Mouse (Mus musculus): ENCODE measurements around the gene Mctp1. TPM values are rescaled to one million over a fixed set of nuclear protein-coding genes. Genes with fewer than 3 reads are reported as not detected.

Mctp1 gene
- polyA plus RNA-seq, 1 experiment from 2014 or later: 1.7 TPM

DNA sequence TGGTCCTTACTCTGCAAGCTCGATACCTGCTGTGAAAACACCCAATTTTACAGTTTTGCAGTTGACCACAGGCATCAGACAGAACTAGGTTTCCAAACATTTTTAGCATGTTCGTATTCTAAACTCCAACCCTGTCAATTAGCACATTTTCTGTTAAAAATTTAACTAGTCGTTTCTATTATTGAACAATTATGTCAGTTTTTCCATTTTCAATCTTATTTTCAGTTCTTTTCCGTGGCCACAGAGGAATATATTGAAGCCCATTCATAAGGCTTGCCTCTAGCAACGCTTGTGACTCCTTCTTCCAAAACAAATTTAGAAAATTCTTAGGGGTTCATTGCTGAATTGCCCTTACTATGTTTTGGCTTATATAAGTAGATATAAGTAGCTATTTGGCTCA, 456.4 kb downstream of the Mctp1 start:
- 50% methylated on average over 5 of the region's 5 CpGs for WGBS (ENCODE audit: insufficient replicate concordance)

DNA sequence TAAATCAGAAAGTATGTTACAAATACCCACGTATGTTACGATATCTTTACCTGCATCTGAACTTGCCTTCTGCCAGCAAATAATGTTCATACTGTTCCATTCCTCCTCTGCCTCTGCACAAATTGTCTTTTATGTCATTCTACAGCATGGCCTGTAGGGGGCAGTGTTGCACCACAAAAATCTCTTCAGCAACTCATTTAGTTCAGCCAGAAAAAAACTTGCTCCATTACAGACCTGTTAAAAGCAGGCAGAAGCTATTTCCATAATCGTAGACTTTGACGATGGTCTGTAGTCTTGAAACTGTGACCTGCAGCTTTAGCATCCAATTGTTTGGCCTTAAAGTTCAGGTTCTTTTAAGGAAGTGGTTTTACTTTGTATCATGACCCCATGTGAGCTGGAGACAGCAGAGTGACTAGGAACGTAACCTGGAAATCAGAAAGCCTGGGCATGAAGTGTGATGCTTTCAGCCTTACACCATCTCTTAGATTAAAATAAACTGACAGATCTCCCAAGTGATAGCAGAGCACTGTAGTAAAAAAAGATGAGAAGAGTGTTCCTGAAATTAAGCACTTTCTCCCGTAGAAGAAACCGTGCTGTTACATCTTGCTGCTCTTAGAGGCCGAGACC, 460.4 kb downstream of the Mctp1 start:
- DNase-seq (peak; percentile 13), ATAC-seq (ENCODE audit: low read depth) (no peak)
- 46% methylated on average over 8 of the region's 8 CpGs for WGBS (ENCODE audit: insufficient replicate concordance)
- H3K4me1 ChIP-seq (replicated peaks): no peaks in the 10 kb centered on the region
- H3K4me2 ChIP-seq: no peak overlapping the region
- no peak overlapping the region for H3K27ac ChIP-seq
- no peak overlapping the region for H3K9ac ChIP-seq
- H3K36me3 ChIP-seq: no peaks in the 10 kb centered on the region
- no peaks in the 10 kb centered on the region for H3K9me3 ChIP-seq (replicated peaks)
- H3K4me3 ChIP-seq (replicated peaks): no peak overlapping the region
- no peaks in the 10 kb centered on the region for H3K27me3 ChIP-seq

More for the DNA sequence above, 456.4 kb downstream of the Mctp1 start:
- no peak overlapping the region for H3K27ac ChIP-seq
- no peak overlapping the region for H3K9ac ChIP-seq
- no peaks in the 10 kb centered on the region for H3K36me3 ChIP-seq
- H3K4me3 ChIP-seq (replicated peaks): no peak overlapping the region
- H3K9me3 ChIP-seq (replicated peaks): no peaks in the 10 kb centered on the region
- no peaks in the 10 kb centered on the region for H3K4me1 ChIP-seq (replicated peaks)
- DNase-seq (no peak), ATAC-seq (ENCODE audit: low read depth) (no peak)
- no peaks in the 10 kb centered on the region for H3K27me3 ChIP-seq
- no peak overlapping the region for H3K4me2 ChIP-seq

DNA sequence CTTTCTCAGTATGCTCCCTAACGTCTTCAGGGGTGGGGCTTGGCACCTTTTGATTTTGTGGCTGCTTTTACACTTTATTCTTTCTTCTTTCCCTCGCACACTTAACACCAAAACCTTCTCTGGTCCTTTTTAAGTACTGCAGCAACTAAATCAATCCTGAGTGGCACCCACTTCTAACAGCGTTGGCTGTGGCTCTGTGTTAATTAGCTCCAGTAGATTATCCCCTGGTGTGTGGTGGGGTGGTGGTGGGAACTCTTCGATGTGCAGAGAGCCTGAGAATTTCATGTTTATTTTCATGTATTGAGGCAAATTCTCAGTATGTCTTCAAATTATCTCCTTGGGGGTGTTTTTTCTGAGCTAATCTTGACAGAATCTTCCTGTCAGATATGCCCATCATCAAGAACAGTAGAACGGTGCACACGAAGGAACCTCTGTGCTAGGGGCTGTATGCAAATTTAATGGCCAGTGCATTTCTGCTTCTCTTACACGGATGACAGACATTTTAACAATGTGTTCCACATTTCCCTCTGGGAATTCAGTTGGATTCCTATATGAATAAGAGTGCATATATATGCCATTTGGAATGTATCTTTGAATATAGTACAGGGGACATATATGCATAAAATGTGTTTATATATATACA, 466.2 kb downstream of the Mctp1 start:
- no peak overlapping the region for H3K4me2 ChIP-seq
- no peaks in the 10 kb centered on the region for H3K4me1 ChIP-seq (replicated peaks)
- H3K9ac ChIP-seq: no peak overlapping the region
- H3K27ac ChIP-seq: no peak overlapping the region
- H3K4me3 ChIP-seq (replicated peaks): no peak overlapping the region
- ATAC-seq (ENCODE audit: low read depth) (no peak), DNase-seq (no peak)
- no peaks in the 10 kb centered on the region for H3K36me3 ChIP-seq
- H3K9me3 ChIP-seq (replicated peaks): no peaks in the 10 kb centered on the region
- WGBS (ENCODE audit: insufficient replicate concordance): 44% methylated on average over 7 of the region's 7 CpGs
- H3K27me3 ChIP-seq: no peaks in the 10 kb centered on the region

DNA sequence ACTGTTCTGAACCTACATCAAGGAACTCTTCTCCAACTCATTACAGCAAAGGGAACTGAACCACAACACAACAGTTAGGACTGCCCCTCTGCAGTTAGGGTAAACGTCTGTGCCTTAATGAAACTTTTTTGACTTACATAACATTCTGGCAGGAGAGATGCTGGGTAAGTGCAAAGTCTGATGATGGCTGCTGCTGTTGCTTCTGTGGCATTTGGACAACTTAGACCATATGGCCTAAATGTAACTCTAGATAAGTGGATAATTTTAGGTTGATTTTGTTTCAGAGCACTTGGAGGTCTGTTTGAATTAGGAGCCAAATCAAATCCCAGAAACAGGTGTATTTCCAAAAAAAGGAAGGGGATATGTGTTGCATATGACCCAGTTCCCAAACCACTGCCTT, 470.0 kb downstream of the Mctp1 start:
- no peaks in the 10 kb centered on the region for H3K9me3 ChIP-seq (replicated peaks)
- no peak overlapping the region for H3K27ac ChIP-seq
- H3K27me3 ChIP-seq: no peaks in the 10 kb centered on the region
- WGBS (ENCODE audit: insufficient replicate concordance): 31% methylated on average over 1 of the region's 1 CpGs
- no peak overlapping the region for H3K4me2 ChIP-seq
- H3K4me3 ChIP-seq (replicated peaks): no peak overlapping the region
- H3K36me3 ChIP-seq: no peaks in the 10 kb centered on the region
- no peak overlapping the region for H3K9ac ChIP-seq
- ATAC-seq (ENCODE audit: low read depth): no peak
- no peak for DNase-seq
- H3K4me1 ChIP-seq (replicated peaks): no peaks in the 10 kb centered on the region

DNA sequence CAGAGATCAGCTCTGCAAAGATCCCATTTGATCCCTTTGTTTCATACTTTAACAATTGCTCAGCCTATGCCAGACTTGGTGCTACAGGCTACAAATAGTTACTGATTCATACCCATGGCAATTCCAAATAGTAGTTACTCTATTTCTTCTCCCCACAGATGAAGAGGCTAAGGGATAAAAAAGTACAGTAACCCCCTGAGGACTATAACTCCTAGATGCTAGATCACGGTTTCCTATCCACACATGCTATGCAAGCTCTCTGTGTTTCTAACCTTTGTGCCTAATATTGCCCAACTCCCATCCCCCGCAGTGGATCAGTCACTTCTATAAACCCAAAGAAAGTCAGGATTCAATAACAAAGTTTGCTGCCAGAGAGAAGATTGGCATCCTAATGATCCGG, 470.7 kb downstream of the Mctp1 start:
- Histone ChIP-seq H3K9me3 (replicated peaks) (no peaks in the 10 kb centered on the region), H3K27me3 (no peaks in the 10 kb centered on the region), H3K36me3 (no peaks in the 10 kb centered on the region), H3K4me1 (replicated peaks) (no peaks in the 10 kb centered on the region), H3K4me3 (replicated peaks) (no peak overlapping the region), H3K4me2 (no peak overlapping the region), H3K27ac (no peak overlapping the region), H3K9ac (no peak overlapping the region)
- ATAC-seq (ENCODE audit: low read depth) (no peak), DNase-seq (no peak)
- WGBS (ENCODE audit: insufficient replicate concordance): 60% methylated on average over 3 of the region's 3 CpGs

DNA sequence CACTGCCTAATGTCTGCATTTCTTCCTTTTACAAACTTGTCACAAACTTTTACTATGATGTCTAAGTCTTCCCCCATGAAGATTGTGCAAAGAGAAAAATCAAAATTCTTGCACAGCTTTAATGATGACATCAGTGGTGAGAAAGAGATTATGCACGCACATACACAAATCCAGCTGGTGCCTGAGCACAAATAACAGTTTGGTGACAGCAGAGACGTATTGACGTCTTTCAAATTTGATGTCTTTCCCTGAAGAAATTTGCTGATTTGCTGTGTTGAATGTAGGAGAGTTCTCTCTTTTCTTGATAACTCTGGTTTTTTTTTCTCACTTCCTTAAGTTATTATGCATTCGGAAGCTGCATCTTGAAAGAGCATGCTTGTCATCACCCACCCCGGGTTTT, 472.7 kb downstream of the Mctp1 start:
- no peak overlapping the region for H3K9ac ChIP-seq
- ATAC-seq (ENCODE audit: low read depth) (no peak), DNase-seq (no peak)
- no peak overlapping the region for H3K4me2 ChIP-seq
- no peak overlapping the region for H3K27ac ChIP-seq
- H3K4me1 ChIP-seq (replicated peaks): no peaks in the 10 kb centered on the region
- H3K36me3 ChIP-seq: no peaks in the 10 kb centered on the region
- H3K27me3 ChIP-seq: no peaks in the 10 kb centered on the region
- 55% methylated on average over 5 of the region's 5 CpGs for WGBS (ENCODE audit: insufficient replicate concordance)
- no peak overlapping the region for H3K4me3 ChIP-seq (replicated peaks)
- no peaks in the 10 kb centered on the region for H3K9me3 ChIP-seq (replicated peaks)

DNA sequence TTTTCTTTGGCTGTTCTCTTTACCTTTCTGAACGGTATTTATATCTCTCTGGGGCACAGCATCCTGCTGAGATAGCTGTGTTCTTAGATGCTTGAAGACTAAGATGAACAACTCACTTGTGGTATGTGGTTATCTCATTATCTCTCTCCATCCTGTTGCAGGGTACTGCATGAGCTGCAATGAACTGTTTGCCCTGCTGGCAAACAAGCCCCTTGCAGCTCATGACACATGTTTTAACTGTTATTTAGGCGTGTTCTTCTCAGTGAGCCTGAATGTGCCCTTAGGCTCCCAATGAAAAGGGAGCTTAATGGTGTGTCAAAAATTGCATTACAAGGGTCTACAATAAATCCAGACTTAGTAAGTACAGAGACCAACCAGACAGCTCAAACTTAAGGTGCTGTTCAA, 473.7 kb downstream of the Mctp1 start:
- Histone ChIP-seq H3K4me2 (no peak overlapping the region), H3K4me3 (replicated peaks) (no peak overlapping the region), H3K9ac (no peak overlapping the region), H3K4me1 (replicated peaks) (no peaks in the 10 kb centered on the region), H3K36me3 (no peaks in the 10 kb centered on the region), H3K9me3 (replicated peaks) (no peaks in the 10 kb centered on the region), H3K27ac (no peak overlapping the region), H3K27me3 (no peaks in the 10 kb centered on the region)
- ATAC-seq (ENCODE audit: low read depth) (0 out of 2 replicates have a peak, but pooled peaks have one; percentile 36), DNase-seq (no peak)
- 15% methylated on average over 2 of the region's 2 CpGs for WGBS (ENCODE audit: insufficient replicate concordance)

DNA sequence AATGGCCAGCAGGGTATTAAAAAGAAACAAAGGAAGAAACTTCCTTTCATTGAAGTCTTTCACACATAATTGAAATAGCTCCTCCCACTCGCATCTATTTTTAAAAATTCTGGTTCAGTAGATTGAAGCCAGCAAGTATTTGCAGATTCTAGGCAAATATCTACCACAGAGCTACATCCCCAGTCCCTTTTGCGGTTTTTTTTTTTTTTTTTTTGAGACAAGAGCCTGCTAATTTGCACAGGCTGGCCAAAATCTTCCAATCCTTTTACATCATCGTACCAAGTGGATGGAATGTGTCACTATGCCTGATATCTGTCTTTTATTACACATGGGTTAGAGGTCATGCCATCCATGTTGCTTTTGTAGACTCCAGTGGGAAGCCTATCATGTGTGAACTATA, 486.0 kb downstream of the Mctp1 start:
- ATAC-seq (ENCODE audit: low read depth): no peak
- no peak overlapping the region for H3K27ac ChIP-seq

DNA sequence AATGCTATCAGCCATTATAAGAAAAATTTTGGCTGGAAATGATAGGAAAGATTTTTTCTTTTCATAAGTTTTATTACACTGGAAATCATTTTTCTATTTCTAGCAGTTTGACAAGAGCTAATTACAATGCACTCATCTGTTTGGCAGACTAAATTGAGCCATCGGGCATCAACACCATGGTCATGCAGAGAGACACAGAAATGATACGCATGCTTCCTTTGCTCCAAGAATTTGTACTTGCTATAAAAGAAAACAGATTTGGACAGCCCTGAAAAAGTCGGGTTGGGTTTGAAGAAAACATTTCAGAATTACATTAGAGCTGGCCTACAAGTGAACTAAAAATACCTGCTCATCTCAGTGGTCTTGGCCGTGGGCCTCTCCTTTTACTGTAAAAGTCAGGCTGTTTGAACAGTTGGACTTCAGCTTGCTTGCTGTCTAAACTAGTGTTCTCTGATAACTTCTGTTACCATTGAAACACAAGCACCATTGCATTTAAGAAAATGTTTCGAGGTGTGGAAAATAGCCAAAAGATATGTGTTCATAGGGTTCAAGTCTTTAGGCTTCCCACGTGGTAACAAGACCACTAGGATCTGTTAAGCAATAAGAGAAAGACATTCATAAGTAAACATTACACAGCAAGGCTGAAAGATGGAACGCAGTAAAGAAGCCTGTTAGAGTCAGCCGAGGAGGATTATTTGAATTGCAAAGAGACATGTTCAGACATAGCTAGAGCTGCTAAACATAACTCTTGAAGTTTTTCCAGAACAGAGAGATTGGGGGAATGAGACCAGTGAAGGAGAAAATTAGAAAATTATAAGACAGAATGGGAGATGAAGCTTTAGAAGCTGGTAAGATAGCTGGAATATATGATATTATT, 493.8 kb downstream of the Mctp1 start:
- H3K36me3 ChIP-seq: no peaks in the 10 kb centered on the region
- 63% methylated on average over 8 of the region's 8 CpGs for WGBS (ENCODE audit: insufficient replicate concordance)
- H3K9me3 ChIP-seq (replicated peaks): no peaks in the 10 kb centered on the region
- DNase-seq (no peak), ATAC-seq (ENCODE audit: low read depth) (no peak)
- no peak overlapping the region for H3K4me2 ChIP-seq
- no peak overlapping the region for H3K4me3 ChIP-seq (replicated peaks)
- H3K4me1 ChIP-seq (replicated peaks): no peaks in the 10 kb centered on the region
- H3K27me3 ChIP-seq: no peaks in the 10 kb centered on the region
- no peak overlapping the region for H3K27ac ChIP-seq
- no peak overlapping the region for H3K9ac ChIP-seq

More for the DNA sequence above, 486.0 kb downstream of the Mctp1 start:
- H3K27me3 ChIP-seq: no peaks in the 10 kb centered on the region
- no peaks in the 10 kb centered on the region for H3K36me3 ChIP-seq
- no peak overlapping the region for H3K4me2 ChIP-seq
- no peak for DNase-seq
- H3K4me1 ChIP-seq (replicated peaks): no peaks in the 10 kb centered on the region
- 65% methylated on average over 3 of the region's 3 CpGs for WGBS (ENCODE audit: insufficient replicate concordance)
- no peak overlapping the region for H3K4me3 ChIP-seq (replicated peaks)
- no peak overlapping the region for H3K9ac ChIP-seq
- H3K9me3 ChIP-seq (replicated peaks): no peaks in the 10 kb centered on the region

DNA sequence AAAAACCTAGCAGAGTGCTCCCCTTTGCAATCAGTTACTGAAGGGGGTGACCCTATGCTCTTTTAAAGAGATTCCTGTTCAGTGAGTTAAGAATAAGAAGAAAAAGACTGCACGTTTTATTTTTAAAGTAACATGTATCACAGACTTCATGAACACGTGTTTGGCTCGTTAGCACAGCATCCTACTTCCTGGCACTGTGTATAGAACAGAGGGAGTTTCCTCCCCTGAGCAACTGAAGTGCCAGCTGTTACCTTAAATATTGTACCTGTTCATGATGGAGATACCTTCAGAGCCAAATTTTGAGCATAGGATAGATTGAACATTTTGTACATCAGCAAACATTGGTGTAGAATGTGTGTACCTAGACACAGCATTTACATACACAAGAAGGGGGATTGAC, 494.7 kb downstream of the Mctp1 start:
- Histone ChIP-seq H3K9me3 (replicated peaks) (no peaks in the 10 kb centered on the region), H3K27ac (no peak overlapping the region), H3K27me3 (no peaks in the 10 kb centered on the region), H3K4me1 (replicated peaks) (no peaks in the 10 kb centered on the region), H3K4me2 (no peak overlapping the region), H3K9ac (no peak overlapping the region), H3K4me3 (replicated peaks) (no peak overlapping the region), H3K36me3 (no peaks in the 10 kb centered on the region)
- 54% methylated on average over 3 of the region's 3 CpGs for WGBS (ENCODE audit: insufficient replicate concordance)
- ATAC-seq (ENCODE audit: low read depth) (no peak), DNase-seq (no peak)

DNA sequence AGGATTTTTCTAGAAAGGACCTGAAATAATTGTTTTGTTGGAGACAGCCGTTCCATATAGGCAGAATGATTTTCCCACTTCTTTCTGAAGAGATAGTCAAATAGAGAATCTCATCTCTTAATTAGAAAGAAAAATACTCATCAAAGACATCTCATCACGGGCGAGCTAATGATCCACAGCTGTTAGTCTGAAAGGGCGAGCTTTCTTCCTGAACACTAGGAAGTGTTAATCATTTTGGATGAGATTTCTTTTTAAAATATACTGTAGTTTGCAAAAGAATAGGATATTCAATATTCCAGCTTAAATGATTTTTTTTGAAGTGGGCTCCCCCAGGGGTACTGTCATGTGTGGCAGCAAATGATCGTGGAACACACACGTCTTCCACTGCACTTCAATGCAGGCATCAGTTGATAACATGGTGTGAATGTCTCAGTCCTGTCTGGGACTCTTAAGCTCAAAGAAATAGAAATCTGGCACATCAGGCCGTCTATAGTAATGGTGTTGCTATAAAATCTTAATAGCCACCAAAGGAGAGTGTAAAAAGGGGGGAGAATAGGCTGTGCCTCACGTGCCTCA, 500.3 kb downstream of the Mctp1 start:
- Histone ChIP-seq H3K36me3 (no peaks in the 10 kb centered on the region), H3K9ac (no peak overlapping the region), H3K9me3 (replicated peaks) (no peaks in the 10 kb centered on the region), H3K4me1 (replicated peaks) (no peaks in the 10 kb centered on the region), H3K4me2 (no peak overlapping the region), H3K4me3 (replicated peaks) (no peak overlapping the region), H3K27me3 (no peaks in the 10 kb centered on the region), H3K27ac (no peak overlapping the region)
- 60% methylated on average over 8 of the region's 8 CpGs for WGBS (ENCODE audit: insufficient replicate concordance)
- no peak for ATAC-seq (ENCODE audit: low read depth)
- DNase-seq: no peak

Data from liver, embryonic 13.5 days (tissue).